Mouse (Mus musculus): ENCODE measurements around the gene Nradd. TPM values are rescaled to one million over a fixed set of nuclear protein-coding genes. Genes with fewer than 3 reads are reported as not detected.

The Nradd gene
- polyA plus RNA-seq, 1 experiment from 2014 or later: 27.2 TPM

Small RNA genes within 50 kb of the gene (microRNA-seq; reads per million reads assigned to microRNA genes)
- not detected for gene Mir8107

Other genes with a start within 250 kb of the Nradd start
- 11.1 and 13.8 TPM in 2 replicates for gene Ptpn23, start 216.2 kb downstream of the Nradd start, polyA plus RNA-seq (2015; fragmentation: Nextera tagmentation; extraction: Ambion mirVana)
- 56.0 and 66.0 TPM in 2 replicates for gene Ngp, start 204.7 kb downstream of the Nradd start, polyA plus RNA-seq (2015; fragmentation: Nextera tagmentation; extraction: Ambion mirVana)
- gene Klhl18, start 147.8 kb downstream of the Nradd start, polyA plus RNA-seq (2015; fragmentation: Nextera tagmentation; extraction: Ambion mirVana): 10.2 and 12.0 TPM in 2 replicates
- 0.99 and 2.3 TPM in 2 replicates for gene Kif9, start 147.5 kb downstream of the Nradd start, polyA plus RNA-seq (2015; fragmentation: Nextera tagmentation; extraction: Ambion mirVana)
- gene Setd2, start 91.9 kb downstream of the Nradd start, polyA plus RNA-seq (2015; fragmentation: Nextera tagmentation; extraction: Ambion mirVana): 27.0 and 29.0 TPM in 2 replicates
- 10.9 and 12.1 TPM in 2 replicates for gene Nbeal2, start 29.7 kb upstream of the Nradd start, polyA plus RNA-seq (2015; fragmentation: Nextera tagmentation; extraction: Ambion mirVana)
- 148 and 153 TPM in 2 replicates for gene Ccdc12, start 32.1 kb upstream of the Nradd start, polyA plus RNA-seq (2015; fragmentation: Nextera tagmentation; extraction: Ambion mirVana)
- 0.59 and 12.9 TPM in 2 replicates for gene Myl3, start 117.4 kb upstream of the Nradd start, polyA plus RNA-seq (2015; fragmentation: Nextera tagmentation; extraction: Ambion mirVana)
- 17.5 and 17.9 TPM in 2 replicates for gene Pth1r, start 122.7 kb upstream of the Nradd start, polyA plus RNA-seq (2015; fragmentation: Nextera tagmentation; extraction: Ambion mirVana)
- gene Prss42, start 173.7 kb upstream of the Nradd start, polyA plus RNA-seq (2015; fragmentation: Nextera tagmentation; extraction: Ambion mirVana): not detected in 2 replicates
- not detected in 2 replicates for gene Prss44, start 189.5 kb upstream of the Nradd start, polyA plus RNA-seq (2015; fragmentation: Nextera tagmentation; extraction: Ambion mirVana)
- gene Prss43, start 202.2 kb upstream of the Nradd start, polyA plus RNA-seq (2015; fragmentation: Nextera tagmentation; extraction: Ambion mirVana): not detected in 2 replicates
- gene Prss45, start 210.1 kb upstream of the Nradd start, polyA plus RNA-seq (2015; fragmentation: Nextera tagmentation; extraction: Ambion mirVana): not detected in 2 replicates
- not detected in 2 replicates for gene Prss46, start 220.1 kb upstream of the Nradd start, polyA plus RNA-seq (2015; fragmentation: Nextera tagmentation; extraction: Ambion mirVana)
- 0.36 and 0.92 TPM in 2 replicates for gene Prss50, start 233.5 kb upstream of the Nradd start, polyA plus RNA-seq (2015; fragmentation: Nextera tagmentation; extraction: Ambion mirVana)